Mouse (Mus musculus) ES-Bruce4 (cell line): Measurements from ENCODE around the gene Gkn3.

Source experiments
- CTCF ChIP-seq: IDR thresholded peaks from one replicate; pipeline ENCODE4 v1.8.1; 2011; ENCODE audit warnings: low read depth, low read length
- POLR2A ChIP-seq: IDR thresholded peaks from one replicate; pipeline ENCODE4 v1.8.1; 2011; ENCODE audit warnings: low read length; ENCODE audit not compliant: insufficient read depth

GRCm38 (mm10) chr6:87428487-87429044 lies 39.8 kb upstream of the Gkn3 start, which contains the start of gene Bmp10:
- TF ChIP-seq CTCF (no peak), POLR2A (no peak)
